Mouse (Mus musculus) stomach, postnatal 0 days (tissue): ENCODE measurements around the gene Mtcp1. TPM values are rescaled to one million over a fixed set of nuclear protein-coding genes. Genes with fewer than 3 reads are reported as not detected.

Experiments
- ATAC-seq: fragments of 200-750 bp; cut with Nextera tagmentation; 2 replicates; pipeline ENCODE4 v1.8.0; 2017; ENCODE audit not compliant: low FRiP score, low TSS enrichment
- DNase-seq: peaks from one replicate; pipeline ENCODE4 v3.0.0-alpha.2; 2016; ENCODE audit warnings: low spot score
- H3K27ac ChIP-seq: fragments of 300-500 bp; sonication (generic); replicated peaks from 2 replicates; pipeline ENCODE4 v1.5.1; 2014; ENCODE audit warnings: mild to moderate bottlenecking, control low read depth
- H3K27me3 ChIP-seq: fragments of 300-500 bp; sonication (generic); 2 replicates; pipeline ENCODE4 v1.6.1; 2014; ENCODE audit warnings: low read length; ENCODE audit not compliant: control insufficient read depth, insufficient read depth
- H3K36me3 ChIP-seq: fragments of 300-500 bp; sonication (generic); 2 replicates; pipeline ENCODE4 v1.6.1; 2014; ENCODE audit warnings: low read length, mixed read lengths; ENCODE audit not compliant: control insufficient read depth, insufficient read depth
- H3K4me1 ChIP-seq: fragments of 300-500 bp; sonication (generic); replicated peaks from 2 replicates; pipeline ENCODE4 v1.6.1; 2014; ENCODE audit warnings: antibody characterized with exemption; ENCODE audit not compliant: control insufficient read depth, insufficient read depth
- H3K4me2 ChIP-seq: fragments of 300-500 bp; sonication (generic); replicated peaks from 2 replicates; pipeline ENCODE4 v1.6.1; 2014; ENCODE audit warnings: low read depth, mild to moderate bottlenecking, control low read depth, moderate library complexity
- H3K4me3 ChIP-seq: fragments of 300-500 bp; sonication (generic); 2 replicates; pipeline ENCODE4 v1.5.1; 2014; ENCODE audit warnings: low read depth, low read length, control low read depth
- H3K9ac ChIP-seq: fragments of 300-500 bp; sonication (generic); 2 replicates; pipeline ENCODE4 v1.6.1; 2014; ENCODE audit warnings: mild to moderate bottlenecking, low read length, control low read depth, mixed read lengths
- H3K9me3 ChIP-seq: fragments of 300-500 bp; sonication (generic); 2 replicates; pipeline ENCODE4 v1.6.1; 2016; ENCODE audit warnings: low read length; ENCODE audit not compliant: control insufficient read depth
- CTCF ChIP-seq: IDR thresholded peaks from 2 replicates; pipeline ENCODE4 v1.5.1; 2016; ENCODE audit warnings: antibody characterized with exemption, low read depth, mild to moderate bottlenecking, moderate library complexity
- EP300 ChIP-seq: optimal IDR thresholded peaks from 2 replicates; pipeline ENCODE3; 2016; ENCODE audit warnings: antibody characterized with exemption
- WGBS: fragments of 180-500 bp; shearing (Covaris S2); extraction: QIAGEN DNeasy Blood & Tissue Kit; methylation state at CpG from one replicate; pipeline ENCODE4 v1.1.7; 2014; 5-methylcytosine and 5-hydroxymethylcytosine counted together
- polyA plus RNA-seq: library from polyadenylated mRNA; unstranded; fragments of >200 nt; fragmentation: Nextera tagmentation; extraction: Ambion mirVana; gene quantifications from 2 replicates; pipeline ENCODE4 v1.2.1, GENCODE M21; 2015

The Mtcp1 gene
- 3.6 and 4.0 TPM in 2 replicates for polyA plus RNA-seq

DNA sequence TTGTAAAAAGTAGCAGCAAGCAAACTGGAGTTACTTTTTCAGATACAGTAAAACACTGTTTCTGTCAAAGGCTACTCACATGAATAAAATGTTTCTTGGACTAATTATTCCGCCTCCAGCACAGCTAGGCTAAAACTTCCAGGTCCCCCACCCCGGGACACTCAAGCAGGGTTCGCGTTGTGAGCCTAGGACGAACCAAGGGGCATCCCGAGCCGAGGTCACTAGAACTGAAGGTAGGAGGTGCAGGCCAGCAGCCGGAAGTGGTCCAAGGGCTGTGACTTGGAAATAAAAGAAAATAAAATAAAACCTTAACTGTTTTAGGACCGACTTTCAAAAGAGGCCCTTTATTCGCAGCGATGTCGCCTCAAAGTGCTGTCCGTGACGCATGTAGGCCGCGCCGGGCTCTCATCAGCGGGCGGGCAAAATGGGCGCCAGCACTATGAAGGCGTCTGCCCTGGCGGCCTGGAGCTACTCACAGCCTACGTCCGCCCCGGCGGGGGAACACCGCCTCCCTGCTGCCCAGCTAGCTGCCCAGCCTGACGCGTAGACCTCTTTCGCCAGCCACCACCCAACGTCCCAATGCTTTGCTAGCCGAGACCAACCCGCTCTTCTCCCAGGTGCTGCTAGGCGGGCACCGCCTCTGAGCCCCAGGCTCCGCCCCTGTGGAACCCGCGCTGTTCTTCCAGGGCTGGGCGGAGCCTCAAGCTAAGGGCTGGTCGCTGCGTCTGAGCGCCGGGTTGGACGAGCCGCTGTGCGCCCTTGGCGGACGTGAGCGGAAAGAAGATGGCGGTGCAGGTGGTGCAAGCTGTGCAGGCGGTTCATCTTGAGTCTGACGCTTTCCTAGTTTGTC, at the start of gene Mtcp1, which contains the start of the genes Cmc4 and Brcc3:
Mtcp1 (minus strand) TSS at position 653 of the 850 bp plus-strand sequence.
Cmc4 (minus strand) TSS at position 649 of the 850 bp plus-strand sequence.
Brcc3 (plus strand) TSS at position 693 of the 850 bp plus-strand sequence.
- H3K27me3 ChIP-seq: no peaks in the 10 kb centered on the region
- H3K4me2 ChIP-seq: peak within 1 kb of the TSS; percentile 52
- peak within 1 kb of the TSS; percentile 48 for H3K4me3 ChIP-seq
- H3K4me1 ChIP-seq: no peaks in the 10 kb centered on the region
- H3K27ac ChIP-seq: peak within 1 kb of the TSS; percentile 89
- H3K36me3 ChIP-seq: no peaks in the 10 kb centered on the region
- ATAC-seq (peak; percentile 100), DNase-seq (peak; percentile 91)
- no peaks in the 10 kb centered on the region for H3K9me3 ChIP-seq
- TF ChIP-seq EP300: no peak
- peak; percentile 40 for TF ChIP-seq CTCF
- H3K9ac ChIP-seq: peak within 1 kb of the TSS; percentile 64
- 9% methylated on average over 52 of the region's 52 CpGs for WGBS

DNA sequence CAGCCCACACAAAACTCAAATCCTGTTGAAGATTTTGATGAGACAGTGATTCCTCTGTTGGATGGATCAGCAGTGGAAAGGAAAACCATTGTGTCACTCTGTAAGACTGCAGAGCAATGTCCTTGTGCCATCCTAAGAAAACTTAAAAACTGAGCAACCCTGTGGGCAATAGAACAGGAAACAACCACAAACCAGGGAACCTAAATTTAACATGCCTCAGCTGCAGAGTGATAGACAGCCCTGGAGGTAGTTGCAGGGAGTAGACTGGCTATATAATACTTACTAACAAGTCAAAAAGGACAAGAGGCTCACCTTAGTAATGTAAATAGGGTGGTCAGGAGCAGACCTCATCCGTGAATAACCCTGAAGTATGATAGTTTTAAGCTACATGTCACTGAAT, 38.2 kb upstream of the Mtcp1 start:
- Histone ChIP-seq H3K27me3 (no peaks in the 10 kb centered on the region), H3K4me3 (no peak overlapping the region), H3K4me1 (no peaks in the 10 kb centered on the region), H3K27ac (no peak overlapping the region), H3K4me2 (no peak overlapping the region), H3K36me3 (no peaks in the 10 kb centered on the region), H3K9me3 (no peaks in the 10 kb centered on the region), H3K9ac (no peak overlapping the region)
- no peak for TF ChIP-seq EP300
- no peak for TF ChIP-seq CTCF
- DNase-seq: no peak
- no peak for ATAC-seq
- 80% methylated on average over 1 of the region's 1 CpGs for WGBS

DNA sequence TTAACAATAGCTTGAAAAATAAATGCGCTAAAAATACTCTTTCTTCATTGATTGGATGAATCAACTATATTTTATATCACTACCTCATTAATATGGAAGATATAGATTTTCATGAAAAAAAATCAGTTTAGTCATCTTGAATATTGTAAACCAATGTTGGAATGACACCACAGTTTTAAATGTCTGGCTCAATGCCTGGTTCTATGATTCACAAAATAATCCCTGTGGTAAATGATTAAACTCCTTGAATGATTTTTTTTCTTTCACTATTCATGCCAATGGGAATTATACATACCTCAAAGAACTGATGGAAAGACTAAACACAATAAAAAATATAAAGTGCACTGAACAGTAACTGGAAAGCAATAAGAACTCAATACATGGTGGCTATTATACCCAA, 6.7 kb downstream of the Mtcp1 start:
- Histone ChIP-seq H3K4me2 (no peak overlapping the region), H3K36me3 (no peaks in the 10 kb centered on the region), H3K27ac (no peak overlapping the region), H3K4me1 (no peaks in the 10 kb centered on the region), H3K4me3 (no peak overlapping the region), H3K27me3 (no peaks in the 10 kb centered on the region), H3K9ac (no peak overlapping the region), H3K9me3 (no peaks in the 10 kb centered on the region)
- 93% methylated on average over 1 of the region's 1 CpGs for WGBS
- TF ChIP-seq CTCF (no peak), EP300 (no peak)
- ATAC-seq: no peak
- DNase-seq: no peak

DNA sequence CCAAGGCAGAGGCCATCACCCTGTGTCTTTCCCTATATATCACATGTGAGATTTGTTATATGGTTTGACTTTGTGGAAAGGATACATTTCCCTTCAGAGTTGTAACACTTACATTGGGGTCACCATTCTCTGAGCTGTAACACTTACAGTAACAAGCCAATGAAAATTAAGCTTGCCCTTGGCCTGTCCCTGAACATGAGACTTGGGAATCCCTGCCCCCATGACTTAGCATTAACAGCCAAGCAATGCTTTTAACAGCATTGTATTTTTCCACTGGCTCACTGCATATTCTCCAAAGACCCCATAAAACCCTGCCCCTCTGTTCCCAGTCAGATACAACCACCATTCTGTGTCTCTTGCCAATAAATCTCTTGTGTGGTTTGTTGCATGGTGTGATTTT, 13.0 kb downstream of the Mtcp1 start:
- ATAC-seq (no peak), DNase-seq (no peak)
- H3K4me2 ChIP-seq: no peak overlapping the region
- no peak for TF ChIP-seq CTCF
- TF ChIP-seq EP300: no peak
- H3K4me3 ChIP-seq: no peak overlapping the region
- H3K27me3 ChIP-seq: no peaks in the 10 kb centered on the region
- no peaks in the 10 kb centered on the region for H3K9me3 ChIP-seq
- no peak overlapping the region for H3K9ac ChIP-seq
- no peak overlapping the region for H3K27ac ChIP-seq
- no peaks in the 10 kb centered on the region for H3K36me3 ChIP-seq
- no peaks in the 10 kb centered on the region for H3K4me1 ChIP-seq

DNA sequence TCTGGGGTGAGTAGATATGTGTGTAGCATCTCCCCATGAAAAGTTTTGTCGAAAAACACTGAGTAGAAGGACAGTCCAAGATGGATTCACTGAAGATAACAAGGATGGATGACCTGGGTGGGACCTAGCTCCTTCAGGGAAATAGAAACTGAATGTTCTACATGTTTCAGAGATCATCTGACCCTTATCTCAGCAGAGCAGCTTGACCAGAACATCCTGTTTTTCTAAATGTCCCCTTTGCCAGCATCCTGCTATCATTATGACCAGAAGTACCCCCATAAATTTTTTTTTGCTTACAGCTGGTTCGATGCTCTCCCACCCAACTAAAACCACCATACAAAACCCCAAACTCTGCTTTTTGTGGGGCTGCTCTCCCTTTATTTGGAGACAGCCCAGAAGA, 13.7 kb downstream of the Mtcp1 start:
- TF ChIP-seq CTCF (no peak), EP300 (no peak)
- Histone ChIP-seq H3K27me3 (no peaks in the 10 kb centered on the region), H3K4me1 (no peaks in the 10 kb centered on the region), H3K4me2 (no peak overlapping the region), H3K9ac (no peak overlapping the region), H3K27ac (no peak overlapping the region), H3K4me3 (no peak overlapping the region), H3K9me3 (no peaks in the 10 kb centered on the region), H3K36me3 (no peaks in the 10 kb centered on the region)
- WGBS: 76% methylated on average over 2 of the region's 2 CpGs
- no peak for DNase-seq
- ATAC-seq: no peak

DNA sequence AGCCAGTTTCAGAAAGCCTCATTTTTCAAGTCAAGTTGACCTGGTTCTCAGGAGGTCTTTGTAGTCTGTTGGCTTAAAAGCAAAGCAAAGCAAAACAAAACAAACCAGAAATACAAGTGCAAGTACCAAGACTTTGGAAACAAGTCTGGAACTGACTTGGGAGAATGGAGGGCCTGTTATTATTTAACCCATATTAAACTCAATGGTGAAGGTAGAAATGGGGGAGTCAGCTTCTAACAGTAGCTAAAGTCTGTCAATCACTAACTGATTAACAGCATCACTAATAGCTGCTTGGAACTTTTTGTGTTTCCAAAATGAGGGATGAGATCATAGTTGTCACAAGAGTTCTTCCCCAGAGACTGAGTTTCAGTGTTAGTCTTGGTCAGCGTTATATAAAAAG, 16.9 kb downstream of the Mtcp1 start:
- TF ChIP-seq EP300: no peak
- no peak for TF ChIP-seq CTCF
- WGBS: 72% methylated on average over 1 of the region's 1 CpGs
- no peak overlapping the region for H3K9ac ChIP-seq
- no peak overlapping the region for H3K27ac ChIP-seq
- H3K4me2 ChIP-seq: no peak overlapping the region
- no peaks in the 10 kb centered on the region for H3K27me3 ChIP-seq
- ATAC-seq (no peak), DNase-seq (no peak)
- no peaks in the 10 kb centered on the region for H3K4me1 ChIP-seq
- H3K9me3 ChIP-seq: no peaks in the 10 kb centered on the region
- H3K36me3 ChIP-seq: no peaks in the 10 kb centered on the region
- no peak overlapping the region for H3K4me3 ChIP-seq
